Mouse (Mus musculus) frontal cortex, adult (tissue): ENCODE measurements at regions not wholly inside any gene's neighbourhood (a gene's known extent, or its start where the extent isn't known, plus 50 kb on each side); places are given as distances from the start of the nearest gene placed in this dataset.
A peak's percentile ranks its signal among the peaks of the same experiment; 100 is the strongest.

ENCODE experiments used
- ATAC-seq: cut with Nextera tagmentation; 2 replicates; pipeline ENCODE4 v1.9.2; 2017; ENCODE audit warnings: mild to moderate bottlenecking, moderate library complexity, mixed read lengths; ENCODE audit not compliant: low TSS enrichment

GRCm38 (mm10) chr3:101694311-101694710, 89.8 kb upstream of the Atp1a1 start:
- ATAC-seq: no peak

DNA sequence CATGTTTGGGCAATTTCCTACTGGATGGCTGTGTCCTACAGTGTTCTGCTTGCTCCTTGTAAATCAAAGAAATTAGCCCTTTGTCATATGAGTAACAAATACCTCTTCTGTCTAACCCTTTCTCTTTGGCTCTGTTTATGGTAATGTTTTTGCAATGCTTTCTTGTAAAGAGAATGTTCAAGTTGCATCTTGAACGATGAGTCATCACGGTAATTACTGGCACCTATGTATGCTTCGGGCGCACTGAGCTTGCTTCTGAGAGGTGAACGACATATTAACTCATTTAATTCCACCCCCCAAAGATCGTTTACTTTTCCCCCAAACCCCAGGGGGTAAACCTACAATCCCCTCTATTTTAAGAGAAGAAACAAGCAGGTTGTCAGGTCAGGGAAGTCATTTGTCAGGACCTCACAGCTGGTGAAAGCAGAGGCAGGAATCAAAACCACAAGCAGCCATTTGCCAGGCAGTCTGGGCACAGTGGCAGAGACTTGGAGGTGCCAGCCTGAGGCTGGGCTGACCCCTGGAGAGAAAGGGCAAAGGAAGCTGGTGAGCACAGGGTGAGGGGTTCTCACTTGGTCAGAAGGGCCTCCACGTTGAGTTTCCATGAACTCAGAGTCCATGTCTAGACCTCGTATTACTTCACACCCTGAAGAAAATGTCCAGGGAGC, 87.6 kb upstream of the Atp1a1 start:
- ATAC-seq: no peak; the same call in 1 of the 2 replicates

GRCm38 (mm10) chr3:101690779-101691178, 86.3 kb upstream of the Atp1a1 start:
- ATAC-seq: no peak

DNA sequence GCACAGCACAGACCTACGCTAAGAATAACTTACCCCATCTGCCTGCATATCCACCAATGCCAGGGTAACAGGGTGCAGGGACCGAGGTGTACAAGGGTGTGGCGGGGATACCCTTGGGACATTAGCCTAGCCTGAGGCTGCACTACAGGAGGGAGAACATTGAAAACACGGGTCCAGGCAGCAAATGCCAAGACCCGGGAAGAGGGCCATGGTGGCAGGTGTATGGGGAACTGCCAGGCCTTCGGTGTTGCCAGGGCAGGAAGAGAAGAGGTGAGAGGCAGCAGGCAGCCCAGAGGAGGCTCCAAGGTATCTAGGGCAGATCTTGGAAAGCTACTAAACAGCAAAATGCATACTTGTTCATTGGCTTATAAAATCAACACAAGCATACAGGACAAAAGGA, 85.7 kb upstream of the Atp1a1 start:
- ATAC-seq: peak; percentile 50; the same call in 1 of the 2 replicates

- ATAC-seq: no peak
Observed at GRCm38 (mm10) chr3:101685203-101685602, 80.7 kb upstream of the Atp1a1 start.

DNA sequence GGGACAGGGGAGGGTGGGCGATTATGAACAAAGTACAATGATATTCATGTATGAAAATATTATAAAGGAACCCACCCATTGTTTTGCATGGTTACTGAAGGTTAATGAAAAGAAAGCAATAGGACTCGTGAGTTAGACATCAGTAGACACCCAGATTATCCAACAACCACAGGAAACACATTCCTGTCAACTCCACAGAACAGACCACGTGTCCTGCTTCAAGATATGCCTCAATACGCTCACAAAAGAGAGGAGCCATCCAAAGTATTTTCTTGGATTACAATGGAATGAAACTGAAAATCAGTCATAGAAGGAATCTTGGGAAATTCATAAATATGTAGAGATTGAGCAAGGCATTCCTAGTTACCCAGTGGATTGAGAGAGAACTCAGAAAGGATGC, 68.5 kb upstream of the Atp1a1 start:
- ATAC-seq: no peak

GRCm38 (mm10) chr3:101670561-101671001, 66.1 kb upstream of the Atp1a1 start:
- no peak for ATAC-seq

- ATAC-seq: no peak
Observed at GRCm38 (mm10) chr3:101669743-101670142, 65.3 kb upstream of the Atp1a1 start.

DNA sequence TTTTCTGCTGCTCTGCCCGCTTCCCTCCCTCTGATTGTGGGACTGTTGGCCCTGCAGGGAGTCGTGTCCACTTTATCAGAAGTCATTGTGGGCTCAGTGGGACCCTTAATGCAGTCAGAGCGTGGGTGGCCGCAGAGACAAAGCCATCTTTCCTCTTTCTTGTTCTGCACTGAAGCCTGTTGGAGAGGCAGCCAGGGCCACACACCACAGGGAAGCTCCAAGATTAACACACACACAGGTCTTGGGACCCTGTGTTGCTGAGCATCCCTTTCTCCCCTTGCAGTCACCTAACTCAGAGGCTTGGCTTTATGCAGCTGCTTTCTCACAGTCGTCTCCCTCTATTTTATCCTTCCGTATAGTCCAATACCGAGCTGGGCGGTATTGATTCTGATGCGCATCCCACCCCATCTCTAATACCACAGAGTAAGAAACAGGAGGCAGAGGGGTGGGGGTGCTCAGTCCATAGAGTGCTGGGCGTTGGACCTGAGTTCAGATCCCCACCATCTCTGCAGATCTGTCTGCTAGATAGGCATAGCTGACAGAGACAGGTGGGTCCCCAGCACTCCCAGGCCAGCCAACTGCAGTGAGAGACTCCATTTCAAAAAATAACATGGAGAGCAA, 63.4 kb upstream of the Atp1a1 start:
- no peak for ATAC-seq

GRCm38 (mm10) chr3:101667186-101667585, 62.7 kb upstream of the Atp1a1 start:
- ATAC-seq: no peak

DNA sequence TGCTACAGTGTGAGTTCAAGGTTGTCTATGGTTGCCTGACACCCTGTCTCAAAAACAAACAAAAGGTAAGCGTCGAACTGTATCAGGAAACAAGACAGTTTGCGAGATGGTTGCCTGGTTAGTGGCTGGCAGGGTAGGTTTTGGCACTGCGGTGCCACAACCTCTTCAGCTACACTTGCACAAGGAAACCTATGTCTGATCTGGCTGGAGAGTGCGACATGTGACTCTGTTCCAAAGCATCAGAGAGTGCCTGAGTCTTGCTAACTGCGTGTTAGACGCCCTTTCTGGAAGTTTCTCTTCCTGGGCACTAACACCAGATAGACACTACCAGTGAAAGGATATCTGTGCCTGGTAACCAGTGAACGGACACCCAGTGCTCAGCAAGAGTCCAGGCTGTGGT, 62.1 kb upstream of the Atp1a1 start:
- ATAC-seq: no peak

GRCm38 (mm10) chr3:101661184-101661992, 56.9 kb upstream of the Atp1a1 start:
- ATAC-seq: peak; percentile 57

- no peak for ATAC-seq
Observed at GRCm38 (mm10) chr3:101660635-101661034, 56.2 kb upstream of the Atp1a1 start.

DNA sequence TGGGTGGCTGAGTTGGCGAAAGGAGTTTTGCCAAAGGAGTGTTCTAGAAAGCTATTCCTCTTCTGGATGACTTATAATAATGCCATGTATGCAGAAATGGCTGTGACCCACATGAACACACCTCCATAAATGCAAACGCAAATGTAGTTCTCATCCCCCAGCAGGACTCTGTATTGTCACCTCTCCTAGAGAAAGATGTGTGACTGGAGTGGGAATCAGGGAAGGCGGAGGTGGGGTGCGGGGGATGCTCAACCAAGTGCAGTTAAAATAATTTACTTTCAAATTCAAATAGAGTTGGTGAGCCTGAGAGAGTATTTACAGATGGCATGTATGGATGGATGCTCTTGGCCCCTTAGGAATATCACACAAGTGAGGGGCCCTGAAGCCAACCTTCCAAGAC, 55.7 kb upstream of the Atp1a1 start:
- ATAC-seq: peak; percentile 89

- no peak for ATAC-seq
Observed at GRCm38 (mm10) chr3:101657979-101658378, 53.5 kb upstream of the Atp1a1 start.

DNA sequence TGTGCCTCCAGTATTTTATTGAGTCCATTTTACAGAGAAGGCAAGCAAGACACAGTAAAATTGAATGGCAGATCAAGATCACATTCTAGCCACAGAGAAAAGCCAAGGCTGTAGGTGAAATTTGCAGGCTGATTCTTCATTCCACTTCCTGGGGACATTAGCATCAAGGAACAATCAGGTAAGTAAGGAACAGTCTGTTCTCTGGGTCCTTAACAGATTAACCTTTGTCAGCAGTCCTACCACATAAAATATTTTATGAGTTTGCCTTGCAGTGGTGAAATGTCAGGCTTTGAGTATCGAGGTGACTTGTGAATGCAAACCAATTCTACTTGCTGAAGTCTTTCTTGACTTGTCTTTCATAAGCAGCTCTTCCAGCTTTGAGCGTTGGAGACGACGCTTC, 50.2 kb upstream of the Atp1a1 start:
- no peak for ATAC-seq
